10 mouse cellular contexts compared by ENCODE assay signal in genomic region chr8:88099526-88099925, GRCm38 (mm10). TPM values are rescaled to one million over a fixed set of nuclear protein-coding genes. Genes with fewer than 3 reads are reported as not detected.
DNase-seq lines count a peak whose midpoint lies in the region; ATAC-seq lines count a peak whose summit lies in the region.
"Had no signal": no experiment of that assay in that cellular context is flagged by ENCODE, and none has a peak within 500 bp of the region (broad histone marks: within the 10 kb centered on the region; RNA-seq: fewer than 3 reads in every experiment).

No protein-coding gene starts in this region.

- no peak for ATAC-seq in heart, embryonic 11.5 days (replicated peaks; ENCODE audit: insufficient number of reproducible peaks, low FRiP score, low TSS enrichment)

- no peaks in the 10 kb centered on the region for H3K36me3 ChIP-seq in heart, embryonic 11.5 days (ENCODE audit: control insufficient read depth, insufficient read depth, low read length)
- H3K36me3 ChIP-seq: lung, embryonic 15.5 days had no signal

- H3K4me2 ChIP-seq in heart, embryonic 11.5 days, result no peak overlapping the region
- H3K4me2 ChIP-seq: lung, embryonic 15.5 days had no signal

- H3K4me1 ChIP-seq in heart, embryonic 11.5 days (ENCODE audit: control insufficient read depth, insufficient read depth, low read length), result no peaks in the 10 kb centered on the region
- H3K4me1 ChIP-seq: lung, embryonic 15.5 days had no signal

- no peak overlapping the region for H3K9ac ChIP-seq in heart, embryonic 11.5 days (ENCODE audit: low read depth, low read length)
- H3K9ac ChIP-seq: lung, embryonic 15.5 days had no signal

- no peak overlapping the region for H3K27ac ChIP-seq in heart, embryonic 11.5 days (ENCODE audit: low read depth, low read length)
- H3K27ac ChIP-seq: lung, embryonic 15.5 days had no signal

- peak; percentile 19 for DNase-seq in heart, adult 8-10 months (ENCODE audit: low spot score)
- DNase-seq in B cell, adult 2 months, result peak; percentile 46 to 50
- DNase-seq in adrenal gland, adult 2 months, result peak; percentile 29
- peak; percentile 78 for DNase-seq in embryo, embryonic 10 days (ENCODE audit: low spot score)
- DNase-seq in kidney, postnatal 10 days, result peak; percentile 62
- peak; percentile 56 for DNase-seq in lung, postnatal 14 days
- DNase-seq in spleen, postnatal 4 days (ENCODE audit: low spot score in 2 of 2), result peak; percentile 14 to 63

- WGBS in heart, embryonic 11.5 days (ENCODE audit: insufficient replicate concordance), result 0% methylated on average over 1 of the region's 1 CpGs

- no peaks in the 10 kb centered on the region for H3K27me3 ChIP-seq in heart, embryonic 11.5 days (ENCODE audit: control insufficient read depth, insufficient read depth, low read length)
- H3K27me3 ChIP-seq: lung, embryonic 15.5 days had no signal

- no peaks in the 10 kb centered on the region for H3K9me3 ChIP-seq in heart, embryonic 11.5 days (replicated peaks; ENCODE audit: control insufficient read depth, low read length)
- H3K9me3 ChIP-seq: lung, embryonic 15.5 days had no signal

- H3K4me3 ChIP-seq in heart, embryonic 11.5 days (ENCODE audit: low read depth, low read length), result no peak overlapping the region
- H3K4me3 ChIP-seq: erythroblast, embryonic 14.5 days; lung, embryonic 15.5 days had no signal

RNA-seq across cellular contexts. Expression of gene Cnep1r1, which starts 19.0 kb away (rescaled TPM):
- 10 to 100 TPM; 32.7 to 40.3 (median 36.8) TPM for total RNA-seq in heart, adult 8-10 months (2022)
- 27.0 and 32.0 TPM in 2 replicates for polyA plus RNA-seq in heart, embryonic 11.5 days (2014; fragmentation: Nextera tagmentation; extraction: Ambion mirVana)
- total RNA-seq in adrenal gland, adult 2 months (2021), result 10 to 100 TPM; 30.9 to 37.7 TPM
- 4.8 and 5.1 TPM in 2 replicates for polyA plus RNA-seq in adrenal gland, adult 2 months (2012; rRNA removed)

RNA-seq across cellular contexts. Expression of gene Heatr3, which starts 38.1 kb away (rescaled TPM):
- total RNA-seq in heart, adult 8-10 months (2022), result 10 to 100 TPM; 21.5 to 23.3 (median 21.7) TPM
- 34.1 and 35.8 TPM in 2 replicates for polyA plus RNA-seq in heart, embryonic 11.5 days (2014; fragmentation: Nextera tagmentation; extraction: Ambion mirVana)
- total RNA-seq in adrenal gland, adult 2 months (2021), result 10 to 100 TPM; 27.8 to 32.1 TPM
- 13.4 and 14.0 TPM in 2 replicates for polyA plus RNA-seq in adrenal gland, adult 2 months (2012; rRNA removed)

Comparison
In these comparisons a context has a peak if more than half of its experiments do, and no peak if none do; other contexts are left out.
1. DNase-seq: peak in every context shown above with its lines; median percentile 78 in embryo, embryonic 10 days; 62 in kidney, postnatal 10 days; 56 in lung, postnatal 14 days; 48 in B cell, adult 2 months; 38 in spleen, postnatal 4 days; 29 in adrenal gland, adult 2 months; 19 in heart, adult 8-10 months.